Mouse (Mus musculus): ENCODE measurements around the gene Pih1d1. TPM values are rescaled to one million over a fixed set of nuclear protein-coding genes. Genes with fewer than 3 reads are reported as not detected.
"Not testable (repeated sequence)": the region's sequence is repeated elsewhere in the genome, so short reads cannot be mapped to it uniquely, and the experiment has no call there.

Pih1d1 gene
- polyA plus RNA-seq, 1 experiment from 2014 or later = 111 TPM

DNA sequence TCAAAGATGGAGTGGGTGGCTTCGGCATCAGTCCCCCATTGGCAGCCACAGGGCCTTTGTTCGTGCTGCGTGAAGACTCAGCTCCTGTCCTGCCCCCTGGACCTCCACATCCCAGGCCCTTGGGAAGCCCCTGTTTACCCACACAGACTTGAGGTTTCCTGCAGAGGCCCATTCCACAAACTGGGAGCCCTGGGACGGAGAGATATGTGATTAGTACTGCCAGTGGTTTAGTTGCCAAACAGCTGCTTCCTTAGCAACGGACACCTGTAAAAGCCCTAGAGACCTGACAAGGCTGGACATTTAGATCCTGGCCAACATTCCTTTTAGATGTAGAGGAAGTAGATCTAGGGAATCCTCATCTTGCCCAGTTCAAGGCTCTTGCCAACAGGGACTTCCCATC, 12.2 kb upstream of the Pih1d1 start:
- no peaks in the 10 kb centered on the region for H3K4me1 ChIP-seq
- no peaks in the 10 kb centered on the region for H3K9me3 ChIP-seq (replicated peaks)
- 97% methylated on average over 5 of the region's 5 CpGs for WGBS
- H3K36me3 ChIP-seq = peaks cover 55% of the 10 kb centered on the region
- H3K4me3 ChIP-seq = no peak overlapping the region
- H3K27me3 ChIP-seq (ENCODE audit: low read depth, poor library complexity, severe bottlenecking) = peaks cover 11% of the 10 kb centered on the region; the same call in 1 of the 2 replicates
- no peak overlapping the region for H3K27ac ChIP-seq (replicated peaks)
- DNase-seq (ENCODE audit: low spot score) = no peak

DNA sequence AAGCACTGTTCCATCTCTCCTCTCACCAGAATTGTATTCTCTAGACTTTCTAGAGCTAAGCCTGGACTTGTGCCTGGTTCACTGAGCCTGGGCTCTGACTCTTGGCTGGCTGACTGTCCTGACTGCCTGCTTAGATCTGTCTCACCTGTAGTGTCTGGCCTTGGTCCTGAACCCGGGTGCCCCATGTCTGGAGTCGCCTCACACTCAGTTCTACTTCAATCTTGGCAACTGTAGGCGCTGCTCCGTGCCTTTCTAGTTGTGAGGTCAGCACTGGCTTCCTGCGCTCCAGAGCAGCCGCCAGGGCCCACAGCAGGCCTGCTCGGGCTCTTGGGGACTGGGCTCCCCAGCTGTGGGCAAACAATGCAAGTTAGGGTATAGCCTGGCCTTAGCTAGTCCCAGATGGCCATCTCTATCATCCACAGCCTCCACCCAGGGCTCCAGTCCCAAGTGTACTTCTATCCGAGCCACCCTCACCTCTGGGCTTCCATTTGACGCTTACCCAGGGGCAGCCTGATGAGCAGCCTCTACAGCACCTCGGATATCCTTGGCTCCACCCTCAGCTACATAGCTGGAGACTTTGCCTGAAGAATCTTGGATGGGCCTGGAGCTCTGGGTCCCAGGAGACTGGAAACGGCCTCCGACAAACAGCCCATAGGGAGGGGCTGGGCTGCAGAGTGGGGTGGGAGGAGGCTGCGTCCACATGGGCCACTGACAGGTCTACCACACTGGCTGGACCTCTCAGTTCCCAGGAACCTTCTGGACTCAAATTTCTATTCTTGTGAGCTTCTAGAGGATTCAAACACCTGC, 9.5 kb upstream of the Pih1d1 start:
- DNase-seq (ENCODE audit: low spot score) = no peak

DNA sequence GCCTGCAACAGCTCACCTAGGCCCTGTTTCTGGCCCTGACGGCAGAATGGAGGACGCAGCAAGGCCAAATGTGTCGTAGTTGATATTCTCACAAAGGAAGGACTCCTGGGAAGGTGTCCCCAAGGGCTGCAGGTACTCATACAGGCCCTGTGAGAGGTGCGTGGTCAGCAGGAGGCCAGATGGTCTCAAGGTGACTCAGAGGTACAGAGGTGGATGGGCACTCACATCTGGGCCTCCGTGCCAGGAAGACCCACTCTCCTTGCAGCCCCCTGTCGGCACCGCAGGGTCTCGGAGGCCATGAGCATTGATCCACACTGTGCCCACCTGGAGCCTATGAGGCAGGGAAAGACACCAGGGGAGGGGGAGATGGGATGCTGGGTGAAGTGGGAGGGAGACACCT, 8.6 kb upstream of the Pih1d1 start:
- Histone ChIP-seq H3K27me3 (ENCODE audit: low read depth, poor library complexity, severe bottlenecking) (no peaks in the 10 kb centered on the region), H3K36me3 (peaks cover 70% of the 10 kb centered on the region), H3K4me1 (peaks cover 15% of the 10 kb centered on the region), H3K4me3 (no peak overlapping the region), H3K27ac (replicated peaks) (no peak overlapping the region), H3K9me3 (replicated peaks) (no peaks in the 10 kb centered on the region)
- 96% methylated on average over 8 of the region's 8 CpGs for WGBS
- DNase-seq (ENCODE audit: low spot score) = no peak

More for the DNA sequence above, 9.5 kb upstream of the Pih1d1 start:
- Histone ChIP-seq H3K27me3 (ENCODE audit: low read depth, poor library complexity, severe bottlenecking) (no peaks in the 10 kb centered on the region), H3K9me3 (replicated peaks) (no peaks in the 10 kb centered on the region), H3K4me1 (peaks cover 7% of the 10 kb centered on the region), H3K36me3 (peaks cover 70% of the 10 kb centered on the region), H3K27ac (replicated peaks) (no peak overlapping the region), H3K4me3 (no peak overlapping the region)
- WGBS = 86% methylated on average over 13 of the region's 13 CpGs

DNA sequence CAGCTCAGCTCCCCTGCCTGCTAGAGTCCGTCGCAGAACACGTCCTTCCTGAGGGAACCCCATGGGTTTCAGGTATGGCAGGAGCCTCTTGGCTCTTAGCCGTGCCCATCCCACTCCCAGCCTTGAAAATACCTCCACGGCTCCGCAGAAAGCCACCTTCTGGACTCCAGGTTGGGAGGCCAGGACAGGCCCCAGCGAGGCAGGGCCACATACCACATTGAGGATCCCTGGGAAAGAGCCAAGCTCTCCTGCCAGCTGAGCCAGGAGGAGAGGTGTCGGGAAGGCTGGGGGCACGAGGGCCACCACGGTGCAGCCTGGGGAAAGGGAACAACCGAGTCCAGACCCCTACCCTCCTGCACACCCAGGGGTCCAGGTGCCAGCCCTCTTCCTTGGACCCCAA, 6.8 kb upstream of the Pih1d1 start:
- Histone ChIP-seq H3K4me3 (no peak overlapping the region), H3K4me1 (peaks cover 23% of the 10 kb centered on the region), H3K27me3 (ENCODE audit: low read depth, poor library complexity, severe bottlenecking) (no peaks in the 10 kb centered on the region), H3K9me3 (replicated peaks) (no peaks in the 10 kb centered on the region), H3K27ac (replicated peaks) (no peak overlapping the region), H3K36me3 (peaks cover 61% of the 10 kb centered on the region)
- WGBS = 92% methylated on average over 11 of the region's 11 CpGs
- DNase-seq (ENCODE audit: low spot score) = no peak

DNA sequence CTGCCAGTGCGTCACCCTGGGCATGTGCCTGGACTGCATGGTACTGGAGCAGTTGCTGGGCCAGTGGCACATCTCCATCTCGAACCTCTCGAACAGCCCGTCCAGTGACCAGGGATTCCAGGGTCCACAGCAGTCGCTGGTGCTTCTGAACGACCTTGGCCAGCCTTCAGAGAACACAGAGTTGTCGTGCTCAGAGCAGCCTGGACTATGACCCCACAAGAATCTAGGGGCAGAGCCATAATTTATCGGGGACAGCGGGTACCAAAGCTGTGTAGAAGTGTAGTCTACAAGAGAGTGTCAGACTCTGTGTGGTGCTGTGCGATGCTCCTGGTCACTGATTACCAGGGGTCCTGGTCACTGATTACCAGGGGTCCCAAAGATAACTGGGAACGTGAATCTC, 6.2 kb upstream of the Pih1d1 start:
- WGBS = 91% methylated on average over 11 of the region's 11 CpGs
- DNase-seq (ENCODE audit: low spot score) = no peak
- Histone ChIP-seq H3K4me1 (peaks cover 23% of the 10 kb centered on the region), H3K4me3 (no peak overlapping the region), H3K27me3 (ENCODE audit: low read depth, poor library complexity, severe bottlenecking) (no peaks in the 10 kb centered on the region), H3K36me3 (peaks cover 54% of the 10 kb centered on the region), H3K9me3 (replicated peaks) (no peaks in the 10 kb centered on the region), H3K27ac (replicated peaks) (no peak overlapping the region)

DNA sequence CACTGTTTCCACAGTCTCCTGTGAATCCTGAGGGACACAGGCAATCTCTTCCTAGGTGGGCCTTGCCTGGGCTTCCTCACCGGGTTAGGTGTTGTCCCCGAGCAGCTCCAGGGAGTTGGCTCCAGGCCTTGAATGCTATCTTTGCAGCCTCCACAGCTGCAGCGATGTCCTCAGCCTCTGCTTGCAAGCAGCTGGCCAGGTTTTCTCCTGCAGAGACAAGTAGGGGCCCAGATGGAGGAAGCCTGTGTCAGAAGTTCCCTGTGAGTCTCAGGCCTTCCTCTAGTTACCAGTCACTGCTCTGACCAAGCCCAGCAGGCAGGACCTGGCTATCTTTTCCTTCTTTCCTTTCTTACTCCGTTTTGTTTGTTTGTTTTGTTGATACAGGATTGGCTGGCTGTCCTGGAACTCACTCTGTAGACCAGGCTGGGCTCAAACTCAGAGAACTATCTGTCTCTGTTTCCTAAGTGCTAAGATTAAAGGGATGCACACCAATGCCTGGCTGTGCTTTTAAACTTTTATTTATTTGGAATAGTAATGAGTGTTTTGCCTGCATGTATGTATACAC, 5.5 kb upstream of the Pih1d1 start:
- no peak for DNase-seq (ENCODE audit: low spot score)
- H3K27ac ChIP-seq (replicated peaks) = no peak overlapping the region
- H3K9me3 ChIP-seq (replicated peaks) = no peaks in the 10 kb centered on the region
- WGBS = 66% methylated on average over 4 of the region's 4 CpGs
- peaks cover 28% of the 10 kb centered on the region for H3K4me1 ChIP-seq
- H3K36me3 ChIP-seq = peaks cover 47% of the 10 kb centered on the region
- H3K4me3 ChIP-seq = no peak overlapping the region
- no peaks in the 10 kb centered on the region for H3K27me3 ChIP-seq (ENCODE audit: low read depth, poor library complexity, severe bottlenecking)

DNA sequence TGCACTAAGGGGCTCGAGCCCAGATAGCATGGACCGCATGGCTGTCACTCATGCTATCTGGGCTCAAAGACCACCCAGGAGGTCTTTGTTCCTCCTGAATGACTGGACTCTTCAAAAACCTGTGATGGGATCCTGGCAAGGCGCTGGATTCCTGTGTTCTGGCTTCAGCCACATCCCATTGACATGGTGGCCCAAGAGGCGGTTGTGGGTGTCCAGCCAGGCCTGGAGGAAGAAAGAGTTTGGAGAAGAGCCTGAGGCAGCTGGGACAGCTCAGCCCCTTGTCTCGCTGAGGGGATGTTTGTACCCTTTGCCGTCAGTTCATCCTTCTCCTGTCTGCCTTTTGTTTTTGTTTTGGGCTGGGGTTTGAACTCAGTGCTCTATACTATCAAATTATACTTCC, 4.6 kb upstream of the Pih1d1 start:
- no peak for DNase-seq (ENCODE audit: low spot score)
- no peaks in the 10 kb centered on the region for H3K27me3 ChIP-seq (ENCODE audit: low read depth, poor library complexity, severe bottlenecking)
- H3K4me1 ChIP-seq = peaks cover 30% of the 10 kb centered on the region
- H3K9me3 ChIP-seq (replicated peaks) = no peaks in the 10 kb centered on the region
- WGBS = 30% methylated on average over 6 of the region's 6 CpGs
- no peak overlapping the region for H3K4me3 ChIP-seq
- H3K27ac ChIP-seq (replicated peaks) = peak overlapping the region; percentile 59
- peaks cover 38% of the 10 kb centered on the region for H3K36me3 ChIP-seq

DNA sequence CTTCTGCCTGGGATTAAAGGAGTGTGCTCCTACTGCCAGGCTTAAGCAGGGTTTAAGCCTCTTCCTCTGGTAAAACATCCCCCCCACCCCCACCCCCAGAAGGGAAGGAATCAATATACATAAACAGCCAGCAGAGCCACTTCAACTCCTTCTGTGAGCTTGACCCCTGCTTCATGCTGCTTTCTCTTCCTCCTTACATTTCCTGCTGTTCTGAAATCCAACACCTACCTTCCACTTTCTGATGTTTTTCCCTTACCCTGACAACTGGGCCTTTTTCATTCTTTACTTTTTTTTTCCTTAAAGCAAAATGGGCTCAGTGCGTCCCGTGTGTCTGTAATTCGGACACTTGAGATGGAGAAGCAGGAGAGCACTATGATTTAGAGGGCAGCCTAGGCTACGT, 3.8 kb upstream of the Pih1d1 start:
- H3K4me1 ChIP-seq = peaks cover 37% of the 10 kb centered on the region
- no peak for DNase-seq (ENCODE audit: low spot score)
- no peak overlapping the region for H3K4me3 ChIP-seq
- WGBS = 66% methylated on average over 4 of the region's 4 CpGs
- H3K27ac ChIP-seq (replicated peaks) = 0 out of 2 replicates have a peak overlapping the region, but pooled peaks have one; percentile 59
- H3K27me3 ChIP-seq (ENCODE audit: low read depth, poor library complexity, severe bottlenecking) = no peaks in the 10 kb centered on the region
- peaks cover 30% of the 10 kb centered on the region for H3K36me3 ChIP-seq
- no peaks in the 10 kb centered on the region for H3K9me3 ChIP-seq (replicated peaks)

DNA sequence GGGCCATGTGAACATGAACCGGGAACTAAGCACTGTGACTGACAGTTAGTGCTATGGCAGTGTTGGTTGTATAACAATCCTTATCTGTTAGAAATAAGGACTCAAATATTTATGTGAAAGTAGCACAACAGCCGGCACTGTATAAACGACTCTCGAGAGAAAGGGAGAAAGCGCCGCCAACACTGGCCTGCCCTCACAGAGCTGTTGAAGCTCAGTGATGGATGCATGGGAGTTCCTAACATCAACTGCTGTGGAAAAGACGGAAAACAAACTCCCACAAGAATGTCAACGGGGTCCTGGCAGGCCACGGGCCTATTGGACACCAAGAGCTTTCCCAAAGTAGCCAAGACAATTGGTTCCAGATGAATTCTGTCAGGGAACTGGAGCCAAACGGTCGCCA, 2.8 kb upstream of the Pih1d1 start:
- no peak overlapping the region for H3K27ac ChIP-seq (replicated peaks)
- WGBS = 76% methylated on average over 11 of the region's 11 CpGs
- DNase-seq (ENCODE audit: low spot score) = no peak

DNA sequence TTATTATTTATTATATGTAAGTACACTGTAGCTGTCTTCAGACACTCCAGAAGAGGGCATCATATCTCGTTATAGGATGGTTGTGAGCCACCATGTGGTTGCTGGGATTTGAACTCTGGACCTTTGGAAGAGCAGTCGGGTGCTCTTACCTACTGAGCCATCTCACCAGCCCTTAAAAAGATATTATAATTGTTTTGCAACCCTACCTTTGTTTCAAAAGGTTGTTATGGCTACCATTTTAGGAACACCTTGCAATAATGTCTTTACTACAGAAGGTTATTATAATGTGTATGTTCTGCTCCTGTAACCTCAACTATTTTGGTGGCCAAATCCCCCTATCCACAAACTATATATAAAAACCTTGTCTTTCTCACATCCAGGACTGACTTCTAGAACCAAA, 1.1 kb upstream of the Pih1d1 start:
- peak overlapping the region; percentile 75 for H3K4me3 ChIP-seq
- WGBS = 94% methylated on average over 2 of the region's 2 CpGs
- not testable (repeated sequence) for H3K27ac ChIP-seq (replicated peaks)

More for the DNA sequence above, 2.8 kb upstream of the Pih1d1 start:
- peaks cover 23% of the 10 kb centered on the region for H3K36me3 ChIP-seq
- H3K4me1 ChIP-seq = peaks cover 41% of the 10 kb centered on the region
- no peaks in the 10 kb centered on the region for H3K9me3 ChIP-seq (replicated peaks)
- no peaks in the 10 kb centered on the region for H3K27me3 ChIP-seq (ENCODE audit: low read depth, poor library complexity, severe bottlenecking)
- no peak overlapping the region for H3K4me3 ChIP-seq

DNA sequence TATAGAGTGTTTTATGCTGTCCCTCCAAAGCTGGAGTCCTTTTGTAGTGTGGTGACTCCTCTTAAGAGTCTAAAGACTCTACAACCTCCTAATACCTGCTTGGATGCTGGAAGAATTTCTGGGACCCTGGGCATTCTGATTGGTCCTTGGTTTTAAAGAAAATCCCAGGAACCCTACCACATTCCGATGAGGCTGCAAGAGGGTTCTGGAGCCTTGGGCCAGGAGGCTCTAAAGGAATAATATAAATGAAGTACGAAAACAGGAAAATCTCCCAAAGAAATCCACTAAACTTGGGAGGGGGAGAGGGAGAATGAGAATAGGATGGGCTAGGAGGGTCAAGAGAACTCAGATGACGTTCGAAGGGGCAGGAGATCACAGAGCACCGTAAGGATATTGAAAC, 517 bp upstream of the Pih1d1 start:
- H3K4me1 ChIP-seq = peaks cover 41% of the 10 kb centered on the region
- no peak for DNase-seq (ENCODE audit: low spot score)
- WGBS = 5% methylated on average over 5 of the region's 5 CpGs
- peak overlapping the region; percentile 98 for H3K27ac ChIP-seq (replicated peaks)
- H3K9me3 ChIP-seq (replicated peaks) = no peaks in the 10 kb centered on the region
- H3K4me3 ChIP-seq = peak overlapping the region; percentile 75
- no peaks in the 10 kb centered on the region for H3K27me3 ChIP-seq (ENCODE audit: low read depth, poor library complexity, severe bottlenecking)
- peaks cover 21% of the 10 kb centered on the region for H3K36me3 ChIP-seq

More for the DNA sequence above, 1.1 kb upstream of the Pih1d1 start:
- H3K9me3 ChIP-seq (replicated peaks); DNase-seq (ENCODE audit: low spot score); H3K27me3 ChIP-seq (ENCODE audit: low read depth, poor library complexity, severe bottlenecking): not testable (repeated sequence)
- peaks cover 20% of the 10 kb centered on the region for H3K36me3 ChIP-seq
- peaks cover 41% of the 10 kb centered on the region for H3K4me1 ChIP-seq

DNA sequence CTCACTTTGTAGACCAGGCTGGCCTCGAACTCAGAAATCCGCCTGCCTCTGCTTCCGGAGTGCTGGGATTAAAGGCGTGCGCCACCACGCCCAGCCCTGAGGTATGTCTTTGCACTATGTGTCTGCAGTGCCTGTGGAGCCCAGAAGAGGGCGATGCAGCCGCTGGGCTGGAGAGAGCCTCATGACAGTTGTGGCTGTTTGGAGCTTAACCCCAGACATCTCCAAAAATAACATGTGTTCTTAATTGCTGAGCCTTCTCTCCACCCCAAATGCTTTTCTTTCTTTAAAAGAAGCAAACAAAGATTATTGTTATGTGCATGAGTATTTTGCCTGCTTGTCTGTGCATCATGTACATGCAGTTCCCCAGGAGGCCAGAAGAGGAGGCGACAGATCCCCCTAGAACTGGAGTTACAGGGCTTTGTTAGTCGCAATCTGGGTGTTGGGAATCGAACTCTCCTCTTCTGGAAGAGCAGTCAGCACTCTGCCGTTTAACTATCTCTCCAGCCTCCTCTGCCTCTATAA, 951 bp downstream of the Pih1d1 start:
- H3K4me3 ChIP-seq = peak overlapping the region; percentile 75
- peaks cover 29% of the 10 kb centered on the region for H3K4me1 ChIP-seq
- peak overlapping the region; percentile 98 for H3K27ac ChIP-seq (replicated peaks)
- H3K9me3 ChIP-seq (replicated peaks) = no peaks in the 10 kb centered on the region
- WGBS = 83% methylated on average over 12 of the region's 12 CpGs
- H3K27me3 ChIP-seq (ENCODE audit: low read depth, poor library complexity, severe bottlenecking) = no peaks in the 10 kb centered on the region
- H3K36me3 ChIP-seq = peaks cover 35% of the 10 kb centered on the region
- DNase-seq (ENCODE audit: low spot score) = peak; percentile 46

DNA sequence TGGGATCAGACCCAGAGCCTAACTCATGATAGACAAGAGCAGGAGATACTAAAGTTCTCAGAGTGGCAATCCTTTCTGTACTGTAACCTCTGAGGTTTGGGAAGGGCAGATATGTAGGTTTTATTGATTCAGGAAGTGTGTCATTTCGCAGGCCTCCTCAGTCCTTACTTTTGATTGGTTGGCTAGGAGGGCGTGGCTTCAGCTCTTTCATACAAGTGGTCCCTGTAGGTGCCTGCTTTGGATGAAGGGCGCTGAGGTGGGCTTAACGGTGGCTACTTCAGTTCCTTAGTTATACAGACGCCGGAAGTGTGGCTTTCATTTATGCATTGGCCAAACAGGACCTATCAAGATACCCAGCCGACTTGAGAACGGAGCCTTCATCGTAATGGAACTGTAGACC, 1.5 kb downstream of the Pih1d1 start:
- no peak for DNase-seq (ENCODE audit: low spot score)
- H3K27ac ChIP-seq (replicated peaks) = no peak overlapping the region
- H3K27me3 ChIP-seq (ENCODE audit: low read depth, poor library complexity, severe bottlenecking) = no peaks in the 10 kb centered on the region
- H3K4me1 ChIP-seq = peaks cover 24% of the 10 kb centered on the region
- no peaks in the 10 kb centered on the region for H3K9me3 ChIP-seq (replicated peaks)
- WGBS = 89% methylated on average over 9 of the region's 9 CpGs
- H3K4me3 ChIP-seq = 0 out of 2 replicates have a peak overlapping the region, but pooled peaks have one; percentile 75
- peaks cover 41% of the 10 kb centered on the region for H3K36me3 ChIP-seq

Measured in midbrain, embryonic 10.5 days (tissue).